Mouse (Mus musculus) neural tube, postnatal 0 days (tissue): Measurements from ENCODE around the gene 1700123O20Rik. TPM values are rescaled to one million over a fixed set of nuclear protein-coding genes. Genes with fewer than 3 reads are reported as not detected.

ENCODE experiments used
- microRNA-seq: library from miRNA; unstranded; fragments of <30 nt; microRNA quantifications from one replicate; pipeline ENCODE4, GENCODE M21; 2016
- polyA plus RNA-seq: library from polyadenylated mRNA; unstranded; fragments of >200 nt; fragmentation: Nextera tagmentation; extraction: Ambion mirVana; gene quantifications from 2 replicates; pipeline ENCODE4 v1.2.1, GENCODE M21; 2015

1700123O20Rik gene
- polyA plus RNA-seq = 61.4 and 65.9 TPM in 2 replicates

GRCm38 (mm10) chr14:54686063-54686521 lies at the start of gene 1700123O20Rik:
Gene 1700123O20Rik (plus strand): TSS chr14:54686216.

GRCm38 (mm10) chr14:54640946-54641304 lies 45.1 kb upstream of the 1700123O20Rik start, which contains the start of gene Gm17606:
Gene Gm17606 (plus strand): TSS chr14:54640952.

GRCm38 (mm10) chr14:54641305-54641969 lies 44.6 kb upstream of the 1700123O20Rik start, which contains the start of gene Cdh24:
Gene Cdh24 (minus strand): TSS chr14:54641364.

GRCm38 (mm10) chr14:54686522-54687143 lies 617 bp downstream of the 1700123O20Rik start, which contains the start of gene Acin1:
Gene Acin1 (minus strand): TSS chr14:54686931.

GRCm38 (mm10) chr14:54698733-54699132 lies 12.7 kb downstream of the 1700123O20Rik start, which contains the start of gene Gm29776:
Gene Gm29776 (minus strand): TSS chr14:54698833.

GRCm38 (mm10) chr14:54712074-54712473 lies 26.1 kb downstream of the 1700123O20Rik start, which contains the start of gene Cebpe:
Gene Cebpe (minus strand): TSS chr14:54712174.

Small RNAs within 50 kb of the gene (microRNA-seq; reads per million reads assigned to microRNA genes)
- gene Mir6948 = not detected

Other genes with a start within 250 kb of the 1700123O20Rik start
- gene Lrp10, start 222.1 kb upstream of the 1700123O20Rik start, polyA plus RNA-seq = 40.6 and 41.8 TPM in 2 replicates
- gene Rem2, start 210.1 kb upstream of the 1700123O20Rik start, polyA plus RNA-seq = 23.2 and 23.7 TPM in 2 replicates
- 72.7 and 80.7 TPM in 2 replicates for gene Prmt5, start 168.7 kb upstream of the 1700123O20Rik start, polyA plus RNA-seq
- 23.6 and 23.9 TPM in 2 replicates for gene Haus4, start 131.6 kb upstream of the 1700123O20Rik start, polyA plus RNA-seq
- 4.7 and 4.9 TPM in 2 replicates for gene Ajuba, start 108.7 kb upstream of the 1700123O20Rik start, polyA plus RNA-seq
- 3.2 and 4.7 TPM in 2 replicates for gene 4931414P19Rik, start 80.2 kb upstream of the 1700123O20Rik start, polyA plus RNA-seq
- gene Psmb5, start 68.2 kb upstream of the 1700123O20Rik start, polyA plus RNA-seq = 419 and 456 TPM in 2 replicates
- gene Psmb11, start 64.8 kb upstream of the 1700123O20Rik start, polyA plus RNA-seq = 0.04 and 0.34 TPM in 2 replicates
- gene Gm17606, start 45.3 kb upstream of the 1700123O20Rik start, polyA plus RNA-seq = not detected in 2 replicates
- 12.4 and 12.7 TPM in 2 replicates for gene Cdh24, start 44.9 kb upstream of the 1700123O20Rik start, polyA plus RNA-seq
- gene Acin1, start 715 bp downstream of the 1700123O20Rik start, polyA plus RNA-seq = 92.8 and 99.3 TPM in 2 replicates
- 0.22 and 0.23 TPM in 2 replicates for gene Gm29776, start 12.6 kb downstream of the 1700123O20Rik start, polyA plus RNA-seq
- 0.17 TPM in 1 of 2 replicates, not detected in the other for gene Cebpe, start 26.0 kb downstream of the 1700123O20Rik start, polyA plus RNA-seq
- gene Slc7a8, start 95.7 kb downstream of the 1700123O20Rik start, polyA plus RNA-seq = 5.2 and 6.2 TPM in 2 replicates
- gene Rnf212b, start 127.9 kb downstream of the 1700123O20Rik start, polyA plus RNA-seq = not detected in 2 replicates
- gene Homez, start 184.7 kb downstream of the 1700123O20Rik start, polyA plus RNA-seq = 8.5 and 10.5 TPM in 2 replicates
- 7.9 and 8.4 TPM in 2 replicates for gene Ppp1r3e, start 191.3 kb downstream of the 1700123O20Rik start, polyA plus RNA-seq
- 4.3 and 5.6 TPM in 2 replicates for gene Bcl2l2, start 197.2 kb downstream of the 1700123O20Rik start, polyA plus RNA-seq
- not detected in 2 replicates for gene Gm20521, start 197.2 kb downstream of the 1700123O20Rik start, polyA plus RNA-seq
- 150 and 168 TPM in 2 replicates for gene Pabpn1, start 206.3 kb downstream of the 1700123O20Rik start, polyA plus RNA-seq
- 466 and 485 TPM in 2 replicates for gene Slc22a17, start 226.9 kb downstream of the 1700123O20Rik start, polyA plus RNA-seq
- gene Efs, start 239.9 kb downstream of the 1700123O20Rik start, polyA plus RNA-seq = 14.2 and 14.9 TPM in 2 replicates
- 0.43 and 0.81 TPM in 2 replicates for gene Il25, start 246.5 kb downstream of the 1700123O20Rik start, polyA plus RNA-seq